Comparison of ENCODE assay signal across 8 mouse cellular contexts in the genomic region with DNA sequence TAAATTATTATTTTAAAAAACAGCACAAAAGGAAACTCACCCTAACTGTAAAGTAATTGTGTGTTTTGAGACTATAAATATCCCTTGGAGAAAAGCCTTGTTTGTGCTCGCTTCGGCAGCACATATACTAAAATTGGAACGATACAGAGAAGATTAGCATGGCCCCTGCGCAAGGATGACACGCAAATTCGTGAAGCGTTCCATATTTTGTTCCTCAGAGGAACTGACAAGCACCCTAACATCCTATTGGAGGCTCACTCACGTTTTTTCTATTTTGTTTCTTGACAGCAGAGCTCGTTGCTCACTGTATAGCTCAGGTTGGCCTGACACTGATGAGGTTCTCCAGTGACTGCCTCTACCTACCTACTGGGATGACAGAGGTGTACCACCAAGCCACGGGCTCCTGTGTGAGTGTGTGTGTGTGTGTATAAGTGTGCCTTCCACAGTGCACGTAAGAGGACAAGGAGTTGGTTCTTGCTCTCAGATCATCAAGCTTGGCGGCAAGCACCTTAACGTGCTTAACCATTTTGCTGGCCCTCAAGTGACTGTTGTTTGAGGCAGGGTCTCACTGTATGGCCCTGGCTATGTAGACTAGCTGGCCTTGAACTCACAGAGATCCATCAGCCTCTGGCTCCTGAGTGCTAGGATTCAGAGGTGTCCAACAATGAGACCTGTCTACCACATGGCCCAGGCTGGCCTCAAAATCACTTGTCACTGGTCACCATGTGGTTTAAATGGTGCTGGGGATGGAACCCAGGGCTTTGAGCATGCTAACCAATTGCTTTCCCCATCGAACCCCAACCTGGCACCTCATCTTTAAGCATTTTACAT. TPM values are rescaled to one million over a fixed set of nuclear protein-coding genes. Genes with fewer than 3 reads are reported as not detected.
DNase-seq lines count a peak whose midpoint lies in the region; ATAC-seq and TF ChIP-seq lines count a peak whose summit lies in the region.

No protein-coding gene starts in this region.

- TF ChIP-seq CTCF in liver, adult 2 months (IDR thresholded peaks at IDR 0.05; ENCODE audit: low read depth, low read length), result no peak

- H3K36me3 ChIP-seq in forebrain, embryonic 10.5 days (replicated peaks), result peaks cover 58% of the 10 kb centered on the region
- peaks cover 48% of the 10 kb centered on the region for H3K36me3 ChIP-seq in intestine, embryonic 14.5 days (ENCODE audit: control insufficient read depth, insufficient read depth, low read length)
- H3K36me3 ChIP-seq in liver, adult 2 months (ENCODE audit: control insufficient read depth, insufficient read depth, low read length), result no peaks in the 10 kb centered on the region
- H3K36me3 ChIP-seq in neural tube, embryonic 15.5 days, result peaks cover 39% of the 10 kb centered on the region

- peak overlapping the region; percentile 73 for H3K4me3 ChIP-seq in forebrain, embryonic 10.5 days
- peak overlapping the region; percentile 79 for H3K4me3 ChIP-seq in intestine, embryonic 14.5 days (ENCODE audit: low read depth, low read length)
- H3K4me3 ChIP-seq in liver, adult 2 months (ENCODE audit: insufficient read depth, low read depth, low read length), result no peak overlapping the region; the same call in 1 of the 2 replicates
- H3K4me3 ChIP-seq in neural tube, embryonic 15.5 days (replicated peaks), result peak overlapping the region; percentile 60

- H3K27ac ChIP-seq in forebrain, embryonic 10.5 days, result peak overlapping the region; percentile 99
- H3K27ac ChIP-seq in intestine, embryonic 14.5 days (ENCODE audit: low read depth), result peak overlapping the region; percentile 98
- 0 out of 2 replicates have a peak overlapping the region, but pooled peaks have one; percentile 3 for H3K27ac ChIP-seq in liver, adult 2 months (replicated peaks; ENCODE audit: insufficient read depth, low read depth, low read length)
- peak overlapping the region; percentile 99 for H3K27ac ChIP-seq in neural tube, embryonic 15.5 days (replicated peaks)

- H3K27me3 ChIP-seq in forebrain, embryonic 10.5 days (ENCODE audit: poor library complexity, severe bottlenecking), result peaks cover 38% of the 10 kb centered on the region
- H3K27me3 ChIP-seq in intestine, embryonic 14.5 days (replicated peaks; ENCODE audit: control insufficient read depth, insufficient read depth, low read length), result no peaks in the 10 kb centered on the region
- H3K27me3 ChIP-seq in liver, adult 2 months (ENCODE audit: control insufficient read depth, insufficient read depth, low read length), result no peaks in the 10 kb centered on the region
- H3K27me3 ChIP-seq in neural tube, embryonic 15.5 days (replicated peaks), result no peaks in the 10 kb centered on the region

- peak; percentile 44; the same call in 1 of the 2 replicates for ATAC-seq in intestine, embryonic 14.5 days (replicated peaks; ENCODE audit: low FRiP score, low TSS enrichment, low read depth)
- ATAC-seq in neural tube, embryonic 15.5 days (ENCODE audit: low FRiP score), result peak; percentile 69

- peaks cover 33% of the 10 kb centered on the region for H3K4me1 ChIP-seq in forebrain, embryonic 10.5 days
- peaks cover 5% of the 10 kb centered on the region; the same call in 1 of the 2 replicates for H3K4me1 ChIP-seq in intestine, embryonic 14.5 days (replicated peaks; ENCODE audit: control insufficient read depth, insufficient read depth, low read length)
- no peaks in the 10 kb centered on the region for H3K4me1 ChIP-seq in liver, adult 2 months (ENCODE audit: control insufficient read depth, insufficient read depth, low read length)
- peaks cover 24% of the 10 kb centered on the region for H3K4me1 ChIP-seq in neural tube, embryonic 15.5 days

- H3K9me3 ChIP-seq in forebrain, embryonic 10.5 days, result no peaks in the 10 kb centered on the region
- H3K9me3 ChIP-seq in intestine, embryonic 14.5 days (ENCODE audit: control insufficient read depth, low read length), result no peaks in the 10 kb centered on the region; the same call in 1 of the 2 replicates
- no peaks in the 10 kb centered on the region for H3K9me3 ChIP-seq in neural tube, embryonic 15.5 days (replicated peaks)

- peak; percentile 45 to 80 for DNase-seq in layer of hippocampus, adult 18-20 months (ENCODE audit: low spot score in 2 of 2)
- DNase-seq in layer of hippocampus, postnatal 10 days (ENCODE audit: low spot score in 2 of 2), result no peak
- DNase-seq in R1 (ENCODE audit: low read depth, low spot score) (peak; percentile 68), adipocyte (ENCODE audit: low spot score) (no peak)
- DNase-seq in forebrain, embryonic 10.5 days (ENCODE audit: extremely low spot score, low spot score), result peak; percentile 57
- peak; percentile 82 for DNase-seq in intestine, embryonic 14.5 days (ENCODE audit: low spot score)
- DNase-seq in liver, adult 2 months (ENCODE audit: extremely low read depth, low read depth, low spot score), result peak; percentile 77

- H3K4me2 ChIP-seq in intestine, embryonic 14.5 days (ENCODE audit: low read length), result peak overlapping the region; percentile 46
- H3K4me2 ChIP-seq in neural tube, embryonic 15.5 days, result peak overlapping the region; percentile 61

- no peaks in the 10 kb centered on the region for H3K79me2 ChIP-seq in liver, adult 2 months (ENCODE audit: control insufficient read depth, insufficient read depth, low read length)

- peak overlapping the region; percentile 95 for H3K9ac ChIP-seq in intestine, embryonic 14.5 days (ENCODE audit: low read length)
- H3K9ac ChIP-seq in liver, adult 2 months (ENCODE audit: low read depth, low read length), result no peak overlapping the region
- peak overlapping the region; percentile 90 for H3K9ac ChIP-seq in neural tube, embryonic 15.5 days (replicated peaks)

- no peak for TF ChIP-seq POLR2A in liver, adult 2 months (IDR thresholded peaks at IDR 0.05; ENCODE audit: extremely low read depth, insufficient read depth, low read length)

- WGBS in forebrain, embryonic 10.5 days, result 24% methylated on average over 14 of the region's 14 CpGs
- WGBS in intestine, embryonic 14.5 days, result 22% methylated on average over 14 of the region's 14 CpGs
- 27% methylated on average over 14 of the region's 14 CpGs for WGBS in liver, adult 2 months
- WGBS in neural tube, embryonic 15.5 days, result 20% methylated on average over 14 of the region's 14 CpGs

RNA-seq across cellular contexts. Expression of a gene that starts 0.6 kb away (rescaled TPM):
- total RNA-seq in layer of hippocampus, adult 18-20 months (2021), result 10 to 100 TPM; 53.8 to 55.2 TPM
- 10 to 100 TPM; 55.7 to 56.2 TPM for total RNA-seq in layer of hippocampus, postnatal 10 days (2021)
- polyA plus RNA-seq in forebrain, embryonic 10.5 days (2016; fragmentation: Nextera tagmentation; extraction: Ambion mirVana), result 61.8 and 65.7 TPM in 2 replicates
- polyA plus RNA-seq in intestine, embryonic 14.5 days (2014; fragmentation: Nextera tagmentation; extraction: Ambion mirVana), result 42.0 and 46.3 TPM in 2 replicates
- 5.9 and 8.2 TPM in 2 replicates for total RNA-seq in liver, adult 2 months (2014; rRNA removed)
- polyA plus RNA-seq in liver, adult 2 months (2012; rRNA removed), result 29.9 and 30.6 TPM in 2 replicates
- 44.9 and 46.7 TPM in 2 replicates for polyA plus RNA-seq in neural tube, embryonic 15.5 days (2015; fragmentation: Nextera tagmentation; extraction: Ambion mirVana)

RNA-seq across cellular contexts. Expression of a gene that starts 1.3 kb away (rescaled TPM):
- total RNA-seq in layer of hippocampus, adult 18-20 months (2021), result not detected
- total RNA-seq in layer of hippocampus, postnatal 10 days (2021), result not detected
- polyA plus RNA-seq in forebrain, embryonic 10.5 days (2016; fragmentation: Nextera tagmentation; extraction: Ambion mirVana), result 1.9 TPM in 1 of 2 replicates, not detected in the other
- polyA plus RNA-seq in intestine, embryonic 14.5 days (2014; fragmentation: Nextera tagmentation; extraction: Ambion mirVana), result not detected in 2 replicates
- total RNA-seq in liver, adult 2 months (2014; rRNA removed), result not detected in 2 replicates
- not detected in 2 replicates for polyA plus RNA-seq in liver, adult 2 months (2012; rRNA removed)
- polyA plus RNA-seq in neural tube, embryonic 15.5 days (2015; fragmentation: Nextera tagmentation; extraction: Ambion mirVana), result 22.7 and 23.6 TPM in 2 replicates

RNA-seq across cellular contexts. Expression of a gene that starts 7.5 kb away (rescaled TPM):
- 1 to 10 TPM; 6.7 to 7.8 TPM for total RNA-seq in layer of hippocampus, adult 18-20 months (2021)
- total RNA-seq in layer of hippocampus, postnatal 10 days (2021), result 1 to 10 TPM; 7.5 TPM
- 0.28 and 0.48 TPM in 2 replicates for polyA plus RNA-seq in forebrain, embryonic 10.5 days (2016; fragmentation: Nextera tagmentation; extraction: Ambion mirVana)
- polyA plus RNA-seq in intestine, embryonic 14.5 days (2014; fragmentation: Nextera tagmentation; extraction: Ambion mirVana), result 0.46 and 0.51 TPM in 2 replicates
- 0.18 and 0.60 TPM in 2 replicates for total RNA-seq in liver, adult 2 months (2014; rRNA removed)
- 1.5 and 1.9 TPM in 2 replicates for polyA plus RNA-seq in liver, adult 2 months (2012; rRNA removed)
- polyA plus RNA-seq in neural tube, embryonic 15.5 days (2015; fragmentation: Nextera tagmentation; extraction: Ambion mirVana), result 1.8 and 2.8 TPM in 2 replicates

RNA-seq across cellular contexts. Expression of a gene that starts 11.7 kb away (rescaled TPM):
- total RNA-seq in layer of hippocampus, adult 18-20 months (2021), result 100 to 1,000 TPM; 366 to 401 TPM
- total RNA-seq in layer of hippocampus, postnatal 10 days (2021), result 100 to 1,000 TPM; 380 to 386 TPM
- 112 and 116 TPM in 2 replicates for polyA plus RNA-seq in forebrain, embryonic 10.5 days (2016; fragmentation: Nextera tagmentation; extraction: Ambion mirVana)
- polyA plus RNA-seq in intestine, embryonic 14.5 days (2014; fragmentation: Nextera tagmentation; extraction: Ambion mirVana), result 122 and 126 TPM in 2 replicates
- total RNA-seq in liver, adult 2 months (2014; rRNA removed), result 12.4 and 15.5 TPM in 2 replicates
- 78.8 and 80.0 TPM in 2 replicates for polyA plus RNA-seq in liver, adult 2 months (2012; rRNA removed)
- 264 and 288 TPM in 2 replicates for polyA plus RNA-seq in neural tube, embryonic 15.5 days (2015; fragmentation: Nextera tagmentation; extraction: Ambion mirVana)

RNA-seq across cellular contexts. Expression of a gene that starts 17.5 kb away (rescaled TPM):
- total RNA-seq in layer of hippocampus, adult 18-20 months (2021), result 1 to 10 TPM; 5.5 to 5.8 TPM
- 1 to 10 TPM; 5.5 to 8.4 TPM for total RNA-seq in layer of hippocampus, postnatal 10 days (2021)
- 12.5 and 13.0 TPM in 2 replicates for polyA plus RNA-seq in forebrain, embryonic 10.5 days (2016; fragmentation: Nextera tagmentation; extraction: Ambion mirVana)
- 12.7 and 14.4 TPM in 2 replicates for polyA plus RNA-seq in intestine, embryonic 14.5 days (2014; fragmentation: Nextera tagmentation; extraction: Ambion mirVana)
- total RNA-seq in liver, adult 2 months (2014; rRNA removed), result 0.37 and 0.74 TPM in 2 replicates
- polyA plus RNA-seq in liver, adult 2 months (2012; rRNA removed), result 0.69 and 1.7 TPM in 2 replicates
- polyA plus RNA-seq in neural tube, embryonic 15.5 days (2015; fragmentation: Nextera tagmentation; extraction: Ambion mirVana), result 2.4 and 5.1 TPM in 2 replicates

Comparison
In these comparisons a context has a peak if more than half of its experiments do, and no peak if none do; other contexts are left out.
1. DNase-seq: peak in layer of hippocampus, adult 18-20 months (2 of 2), R1 (single experiment), forebrain, embryonic 10.5 days (single experiment), intestine, embryonic 14.5 days (single experiment) and liver, adult 2 months (single experiment); none in layer of hippocampus, postnatal 10 days (0 of 2) and adipocyte (single experiment).
2. H3K27ac ChIP-seq: peak in every context shown above with its lines; median percentile 99 in forebrain, embryonic 10.5 days; 99 in neural tube, embryonic 15.5 days; 98 in intestine, embryonic 14.5 days; 3 in liver, adult 2 months.